Mouse (Mus musculus): ENCODE measurements around the gene Qtrt2. TPM values are rescaled to one million over a fixed set of nuclear protein-coding genes. Genes with fewer than 3 reads are reported as not detected.

Gene Qtrt2
- 19.4 and 22.2 TPM in 2 replicates for polyA plus RNA-seq (2015; fragmentation: Nextera tagmentation; extraction: Ambion mirVana)

- ATAC-seq (ENCODE audit: low read depth): no peak
- no peaks in the 10 kb centered on the region for H3K36me3 ChIP-seq
- H3K4me3 ChIP-seq: no peak within 1 kb of the TSS
- 36% methylated on average over 6 of the region's 6 CpGs for WGBS
- H3K9me3 ChIP-seq: no peaks in the 10 kb centered on the region
- H3K4me1 ChIP-seq (replicated peaks): peaks cover 17% of the 10 kb centered on the region
- H3K9ac ChIP-seq: no peak within 1 kb of the TSS
- no peaks in the 10 kb centered on the region for H3K27me3 ChIP-seq
- peak within 1 kb of the TSS; percentile 49 for H3K27ac ChIP-seq (replicated peaks)
- no peak within 1 kb of the TSS for H3K4me2 ChIP-seq
These were observed at the start of gene Qtrt2 for GRCm38 (mm10) chr16:43926341-43926859. TSS of gene Qtrt2 (minus strand) at chr16:43926809.

- H3K27me3 ChIP-seq: peaks cover 11% of the 10 kb centered on the region
- H3K36me3 ChIP-seq: peaks cover 2% of the 10 kb centered on the region; the same call in 1 of the 2 replicates
- ATAC-seq (ENCODE audit: low read depth): no peak
- H3K9ac ChIP-seq: no peak overlapping the region
- no peak overlapping the region for H3K4me3 ChIP-seq
- WGBS: 86% methylated on average over 22 of the region's 22 CpGs
- no peaks in the 10 kb centered on the region for H3K4me1 ChIP-seq (replicated peaks)
- H3K27ac ChIP-seq (replicated peaks): no peak overlapping the region
- H3K4me2 ChIP-seq: no peak overlapping the region
- H3K9me3 ChIP-seq: no peaks in the 10 kb centered on the region
These were observed 47.1 kb upstream of the Qtrt2 start for GRCm38 (mm10) chr16:43973606-43974220.

GRCm38 (mm10) chr16:43973147-43973546 is 46.5 kb upstream of the Qtrt2 start:
- H3K9me3 ChIP-seq: no peaks in the 10 kb centered on the region
- no peaks in the 10 kb centered on the region for H3K4me1 ChIP-seq (replicated peaks)
- H3K4me2 ChIP-seq: no peak overlapping the region
- H3K27ac ChIP-seq (replicated peaks): no peak overlapping the region
- peaks cover 7% of the 10 kb centered on the region; the same call in 1 of the 2 replicates for H3K36me3 ChIP-seq
- WGBS: 94% methylated on average over 11 of the region's 11 CpGs
- no peak for ATAC-seq (ENCODE audit: low read depth)
- H3K9ac ChIP-seq: no peak overlapping the region
- H3K4me3 ChIP-seq: no peak overlapping the region
- peaks cover 7% of the 10 kb centered on the region for H3K27me3 ChIP-seq

GRCm38 (mm10) chr16:43972391-43972790 is 45.8 kb upstream of the Qtrt2 start:
- 83% methylated on average over 2 of the region's 2 CpGs for WGBS
- no peaks in the 10 kb centered on the region for H3K4me1 ChIP-seq (replicated peaks)
- peaks cover 3% of the 10 kb centered on the region; the same call in 1 of the 2 replicates for H3K27me3 ChIP-seq
- peaks cover 7% of the 10 kb centered on the region; the same call in 1 of the 2 replicates for H3K36me3 ChIP-seq
- no peak overlapping the region for H3K4me3 ChIP-seq
- no peaks in the 10 kb centered on the region for H3K9me3 ChIP-seq
- no peak overlapping the region for H3K9ac ChIP-seq
- no peak overlapping the region for H3K4me2 ChIP-seq
- H3K27ac ChIP-seq (replicated peaks): no peak overlapping the region
- no peak for ATAC-seq (ENCODE audit: low read depth)

- no peaks in the 10 kb centered on the region for H3K4me1 ChIP-seq (replicated peaks)
- WGBS: 96% methylated on average over 9 of the region's 9 CpGs
- H3K4me2 ChIP-seq: no peak overlapping the region
- no peak overlapping the region for H3K4me3 ChIP-seq
- ATAC-seq (ENCODE audit: low read depth): no peak
- H3K27me3 ChIP-seq: no peaks in the 10 kb centered on the region
- H3K27ac ChIP-seq (replicated peaks): no peak overlapping the region
- H3K36me3 ChIP-seq: peaks cover 7% of the 10 kb centered on the region; the same call in 1 of the 2 replicates
- H3K9me3 ChIP-seq: no peaks in the 10 kb centered on the region
- H3K9ac ChIP-seq: no peak overlapping the region
These were observed 45.1 kb upstream of the Qtrt2 start for GRCm38 (mm10) chr16:43971741-43972140.

GRCm38 (mm10) chr16:43971189-43971588 is 44.6 kb upstream of the Qtrt2 start:
- 90% methylated on average over 11 of the region's 11 CpGs for WGBS

GRCm38 (mm10) chr16:43970426-43970825 is 43.8 kb upstream of the Qtrt2 start:
- 85% methylated on average over 3 of the region's 3 CpGs for WGBS
- Histone ChIP-seq H3K4me2 (no peak overlapping the region), H3K27me3 (no peaks in the 10 kb centered on the region), H3K27ac (replicated peaks) (no peak overlapping the region), H3K36me3 (peaks cover 7% of the 10 kb centered on the region; the same call in 1 of the 2 replicates), H3K4me1 (replicated peaks) (peaks cover 8% of the 10 kb centered on the region), H3K9me3 (no peaks in the 10 kb centered on the region), H3K9ac (no peak overlapping the region), H3K4me3 (no peak overlapping the region)
- no peak for ATAC-seq (ENCODE audit: low read depth)

More at GRCm38 (mm10) chr16:43971189-43971588, 44.6 kb upstream of the Qtrt2 start:
- Histone ChIP-seq H3K27me3 (no peaks in the 10 kb centered on the region), H3K9me3 (no peaks in the 10 kb centered on the region), H3K36me3 (peaks cover 7% of the 10 kb centered on the region; the same call in 1 of the 2 replicates), H3K27ac (replicated peaks) (no peak overlapping the region), H3K4me2 (no peak overlapping the region), H3K4me1 (replicated peaks) (peaks cover 4% of the 10 kb centered on the region), H3K9ac (no peak overlapping the region), H3K4me3 (no peak overlapping the region)
- no peak for ATAC-seq (ENCODE audit: low read depth)

- Histone ChIP-seq H3K9me3 (no peaks in the 10 kb centered on the region), H3K36me3 (peaks cover 7% of the 10 kb centered on the region; the same call in 1 of the 2 replicates), H3K4me1 (replicated peaks) (peaks cover 8% of the 10 kb centered on the region), H3K27ac (replicated peaks) (0 out of 2 replicates have a peak overlapping the region, but pooled peaks have one; percentile 49), H3K4me3 (no peak overlapping the region), H3K9ac (no peak overlapping the region), H3K4me2 (no peak overlapping the region), H3K27me3 (no peaks in the 10 kb centered on the region)
- WGBS: 72% methylated on average over 13 of the region's 13 CpGs
- peak; percentile 77 for ATAC-seq (ENCODE audit: low read depth)
These were observed 39.3 kb upstream of the Qtrt2 start for GRCm38 (mm10) chr16:43965781-43966389.

- Histone ChIP-seq H3K9me3 (no peaks in the 10 kb centered on the region), H3K27me3 (no peaks in the 10 kb centered on the region), H3K27ac (replicated peaks) (no peak overlapping the region), H3K4me2 (no peak overlapping the region), H3K9ac (no peak overlapping the region), H3K4me3 (no peak overlapping the region), H3K36me3 (peaks cover 9% of the 10 kb centered on the region; the same call in 1 of the 2 replicates), H3K4me1 (replicated peaks) (peaks cover 8% of the 10 kb centered on the region)
- WGBS: 86% methylated on average over 3 of the region's 3 CpGs
- ATAC-seq (ENCODE audit: low read depth): no peak
These were observed 37.2 kb upstream of the Qtrt2 start for GRCm38 (mm10) chr16:43963780-43964179.

GRCm38 (mm10) chr16:43963291-43963690 is 36.7 kb upstream of the Qtrt2 start:
- H3K4me2 ChIP-seq: no peak overlapping the region
- 0 out of 2 replicates have a peak, but pooled peaks cover 4% of the 10 kb centered on the region for H3K36me3 ChIP-seq
- no peak overlapping the region for H3K9ac ChIP-seq
- no peak for ATAC-seq (ENCODE audit: low read depth)
- no peak overlapping the region for H3K4me3 ChIP-seq
- H3K27me3 ChIP-seq: no peaks in the 10 kb centered on the region
- 91% methylated on average over 9 of the region's 9 CpGs for WGBS
- H3K4me1 ChIP-seq (replicated peaks): peaks cover 8% of the 10 kb centered on the region
- no peak overlapping the region for H3K27ac ChIP-seq (replicated peaks)
- no peaks in the 10 kb centered on the region for H3K9me3 ChIP-seq

- Histone ChIP-seq H3K27me3 (no peaks in the 10 kb centered on the region), H3K4me3 (no peak overlapping the region), H3K9ac (no peak overlapping the region), H3K36me3 (0 out of 2 replicates have a peak, but pooled peaks cover 10% of the 10 kb centered on the region), H3K9me3 (no peaks in the 10 kb centered on the region), H3K4me2 (no peak overlapping the region), H3K27ac (replicated peaks) (no peak overlapping the region), H3K4me1 (replicated peaks) (no peaks in the 10 kb centered on the region)
- no peak for ATAC-seq (ENCODE audit: low read depth)
- WGBS: 86% methylated on average over 4 of the region's 4 CpGs
These were observed 31.4 kb upstream of the Qtrt2 start for GRCm38 (mm10) chr16:43958038-43958437.

- Histone ChIP-seq H3K36me3 (0 out of 2 replicates have a peak, but pooled peaks cover 12% of the 10 kb centered on the region), H3K4me1 (replicated peaks) (no peaks in the 10 kb centered on the region), H3K27ac (replicated peaks) (no peak overlapping the region), H3K4me2 (no peak overlapping the region), H3K27me3 (no peaks in the 10 kb centered on the region), H3K9me3 (no peaks in the 10 kb centered on the region), H3K4me3 (no peak overlapping the region), H3K9ac (no peak overlapping the region)
- ATAC-seq (ENCODE audit: low read depth): no peak
- 82% methylated on average over 6 of the region's 6 CpGs for WGBS
These were observed 28.3 kb upstream of the Qtrt2 start for GRCm38 (mm10) chr16:43954913-43955312.

All from neural tube, embryonic 13.5 days (tissue).